Mouse (Mus musculus): ENCODE data around the gene Ppp2r5a.

- TF ChIP-seq POLR2A (IDR thresholded peaks at IDR 0.05; ENCODE audit: low read depth, low read length) (no peak), ZKSCAN1 (IDR thresholded peaks at IDR 0.05; ENCODE audit: borderline replicate concordance, low read depth, low read length) (no peak)
Measured at GRCm38 (mm10) chr1:191450614-191451013, 47.5 kb upstream of the Ppp2r5a start.

Measured in CH12.LX (cell line).